Mouse (Mus musculus): ENCODE measurements around the gene Shc1.

Shc1 gene

DNA sequence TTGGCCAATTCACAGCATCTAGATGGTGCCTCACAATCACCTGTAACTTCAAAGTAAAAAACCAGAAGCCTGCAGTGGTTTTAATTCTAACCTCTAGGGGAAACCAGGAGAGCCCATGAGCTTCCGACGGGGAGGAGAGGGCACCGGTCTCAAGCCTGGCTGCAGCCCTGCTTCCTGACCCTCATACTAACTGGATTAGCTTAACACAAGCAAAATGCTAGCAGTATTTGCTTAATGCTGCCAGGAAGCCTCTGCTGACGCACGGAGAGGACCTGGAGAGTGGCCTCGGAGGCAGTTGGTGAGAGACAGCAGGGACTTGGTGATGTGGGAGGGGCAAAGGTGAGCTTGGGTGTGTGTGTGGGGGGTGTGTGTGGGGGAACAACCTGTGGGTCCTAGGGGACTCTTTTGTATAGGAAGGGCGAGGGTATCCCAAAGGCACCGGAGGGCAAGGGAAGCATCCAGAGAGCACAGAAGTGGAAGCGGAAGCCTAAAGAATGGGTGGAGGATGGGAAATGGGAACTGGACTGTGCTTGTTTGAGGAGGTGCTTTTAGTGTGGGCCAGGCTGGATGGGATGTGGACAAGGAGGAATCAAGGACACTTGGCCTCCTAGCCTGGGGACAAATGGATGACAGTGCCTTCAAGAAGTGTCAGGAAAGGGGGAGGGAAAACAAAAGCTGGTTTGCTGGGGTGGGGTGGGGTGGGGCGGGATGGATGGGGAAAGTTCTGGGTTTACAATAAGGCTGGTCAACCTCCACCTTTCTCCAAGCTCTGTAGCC is 36.3 kb downstream of the Shc1 start, which contains the start of gene Pmvk:
Gene Pmvk, plus strand, starts transcription at position 141 of the 777 bp plus-strand sequence.
- DNase-seq, result no peak

DNA sequence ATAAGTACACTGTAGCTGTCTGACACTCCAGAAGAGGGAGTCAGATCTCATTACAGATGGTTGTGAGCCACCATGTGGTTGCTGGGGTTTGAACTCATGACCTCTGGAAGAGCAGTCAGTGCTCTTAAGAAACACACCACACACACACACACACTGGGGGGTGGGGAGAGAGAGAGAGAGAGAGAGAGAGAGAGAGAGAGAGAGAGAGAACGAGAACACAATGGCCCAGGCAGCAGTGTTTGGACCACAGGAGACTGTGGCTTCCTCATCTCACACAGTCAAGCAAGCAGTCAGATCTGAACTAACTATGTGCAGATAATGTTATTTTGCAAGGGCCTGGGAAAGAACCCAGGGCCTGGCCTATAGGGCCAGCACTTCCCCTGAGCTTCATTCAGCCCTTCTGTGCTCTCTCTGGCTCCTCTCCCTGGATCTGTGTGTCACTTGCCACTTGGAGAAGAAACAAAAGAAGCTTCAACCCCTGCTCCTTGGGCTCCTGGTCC is 37.6 kb downstream of the Shc1 start:
- DNase-seq, result no peak

DNA sequence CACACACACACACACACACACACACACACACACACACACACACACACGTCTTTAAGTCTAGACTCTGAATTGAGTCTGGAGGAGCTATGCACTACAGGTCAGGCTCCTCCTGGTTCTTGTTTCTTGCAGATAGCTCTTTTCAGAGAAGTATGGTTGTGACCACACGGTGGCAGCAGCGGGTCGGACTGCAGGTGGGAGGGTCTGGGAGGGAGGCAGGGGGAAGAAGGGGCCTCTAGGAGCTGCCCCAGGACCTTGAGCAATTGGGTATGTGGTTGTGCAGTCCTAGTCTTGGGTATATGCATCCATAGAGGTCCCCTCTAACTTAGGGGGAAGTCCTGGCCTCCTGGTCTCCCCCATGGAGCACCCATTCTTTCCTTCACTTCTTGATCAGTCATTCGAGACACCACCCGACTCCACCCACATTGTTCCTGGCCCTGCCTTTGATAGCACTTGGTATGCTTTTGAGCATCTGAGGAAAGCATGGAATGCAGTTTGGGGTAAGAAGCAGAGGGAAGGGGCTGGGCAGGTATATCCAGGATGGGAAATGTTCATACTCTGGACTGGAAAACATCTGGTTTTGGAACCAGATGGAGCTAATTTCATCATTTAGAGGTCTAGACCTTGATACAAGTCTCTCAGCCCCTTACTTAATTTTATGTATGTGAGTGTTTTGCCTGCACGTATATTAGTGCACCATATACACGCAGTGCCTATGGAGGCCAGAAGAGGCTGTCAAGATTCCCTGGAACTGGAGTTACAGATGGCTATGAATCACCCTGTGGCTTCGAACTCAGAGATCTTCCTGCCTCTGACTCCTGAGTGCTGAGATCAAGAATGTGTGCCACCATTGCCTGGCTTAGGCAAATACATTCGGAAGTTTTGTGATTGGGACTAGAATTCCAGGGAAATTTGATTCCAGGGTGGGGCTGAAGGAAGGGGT is 38.8 kb downstream of the Shc1 start:
- DNase-seq, result peak; percentile 60 to 64

DNA sequence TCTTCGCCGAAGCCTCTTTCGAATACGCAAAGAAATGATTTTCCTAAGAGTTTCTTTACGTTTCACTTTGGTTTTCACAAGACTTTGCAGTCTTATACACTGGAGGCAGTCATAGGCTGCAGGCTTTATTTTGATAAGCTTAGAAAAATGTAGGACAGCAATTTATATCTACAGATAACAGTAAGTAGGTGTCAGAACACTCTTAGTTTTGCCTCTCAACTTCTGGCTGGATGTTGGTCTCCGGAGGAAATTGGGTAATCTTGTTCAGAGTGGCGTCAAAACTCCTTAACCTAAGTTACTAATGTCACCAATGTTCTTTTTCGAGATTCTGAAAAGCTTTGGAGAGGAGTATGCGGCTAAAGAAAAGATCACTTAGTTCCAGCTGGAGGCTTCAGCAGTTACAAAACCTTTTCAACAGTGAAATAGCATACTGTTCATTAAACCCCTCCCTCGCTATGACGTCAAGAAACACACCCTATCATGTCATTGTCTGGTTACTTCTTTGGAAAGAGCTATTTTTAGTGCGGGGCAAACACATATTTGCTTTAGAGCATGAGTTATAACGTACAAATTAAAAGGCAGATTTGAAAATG is 40.2 kb downstream of the Shc1 start:
- DNase-seq, result no peak

DNA sequence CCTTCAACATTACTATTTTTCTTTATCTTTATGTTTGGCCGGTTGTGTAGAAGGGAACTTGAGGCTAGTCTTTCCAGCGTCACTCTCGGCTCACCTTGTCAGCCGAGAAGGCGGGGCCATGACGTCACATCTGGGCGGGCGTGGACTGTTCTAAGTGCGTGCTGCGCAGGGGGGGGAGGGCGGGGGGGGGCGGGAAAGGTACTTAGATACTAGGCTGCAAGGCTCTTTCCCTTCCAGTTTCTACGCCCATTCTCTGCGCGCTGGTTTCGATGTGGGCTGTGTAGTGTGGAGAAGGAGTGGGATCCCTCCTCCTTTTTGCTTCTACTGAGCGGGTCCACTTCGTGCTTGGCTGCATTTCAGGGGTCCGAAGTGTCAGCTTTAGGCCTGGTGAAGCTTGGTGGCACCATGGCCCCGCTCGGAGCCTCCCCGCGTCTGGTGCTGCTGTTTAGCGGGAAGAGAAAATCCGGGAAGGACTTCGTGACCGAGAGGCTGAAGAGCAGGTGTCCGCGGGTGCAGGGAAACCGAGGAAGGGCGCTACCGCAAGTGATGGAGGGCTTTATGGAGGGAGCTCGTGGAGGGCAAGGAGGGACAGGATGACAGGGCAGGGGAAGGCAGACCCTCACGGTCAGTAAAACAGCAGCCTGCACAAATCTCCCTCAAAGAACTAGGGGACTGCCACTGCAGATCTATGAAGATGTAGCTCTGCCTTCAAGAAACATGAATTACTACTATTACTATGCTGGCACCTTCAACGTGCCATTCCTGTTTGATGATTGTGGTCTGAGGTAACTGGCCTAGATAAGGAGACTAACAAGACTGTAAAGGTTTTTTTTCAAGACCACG is 40.9 kb downstream of the Shc1 start:
- peak; percentile 91 to 93 for DNase-seq

DNA sequence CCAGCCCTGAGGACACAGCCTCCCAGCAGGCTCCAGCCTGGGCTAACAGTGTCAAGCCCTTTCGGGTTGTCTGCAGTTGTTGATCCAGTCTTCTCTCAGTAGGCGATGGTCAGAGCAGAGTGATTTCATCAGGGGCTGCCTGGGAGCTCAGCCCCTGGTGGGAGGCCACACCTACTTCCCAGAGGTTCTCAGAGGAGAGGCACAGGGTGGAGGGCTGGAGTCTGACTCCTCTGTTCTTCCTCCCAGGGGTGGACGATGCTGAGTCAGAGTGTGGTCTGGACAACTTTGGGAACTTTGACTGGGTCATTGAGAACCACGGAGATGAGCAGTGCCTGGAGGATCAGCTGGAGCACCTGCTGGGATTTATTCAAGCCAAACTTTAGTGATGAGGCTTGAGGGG is 50.0 kb downstream of the Shc1 start:
- DNase-seq, result no peak

DNA sequence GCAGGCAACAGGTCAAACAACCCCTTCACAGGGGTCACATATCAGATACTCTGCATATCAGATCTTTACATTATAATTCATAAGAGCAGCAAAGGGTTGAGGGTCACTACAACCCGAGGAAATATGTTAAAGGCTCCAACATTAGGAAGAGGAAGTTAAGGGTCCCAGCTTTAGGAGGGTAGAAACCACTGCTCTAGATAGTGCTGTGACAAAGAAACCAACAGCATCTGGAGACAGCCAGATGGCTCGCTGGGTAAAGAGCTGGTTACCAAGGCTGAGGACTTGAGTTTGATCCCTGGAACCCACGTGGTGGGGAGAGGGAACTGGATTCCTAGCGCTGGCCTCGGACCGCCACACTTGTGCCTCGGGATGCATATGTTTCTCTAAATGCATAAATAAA is 54.0 kb downstream of the Shc1 start:
- DNase-seq, result no peak

DNA sequence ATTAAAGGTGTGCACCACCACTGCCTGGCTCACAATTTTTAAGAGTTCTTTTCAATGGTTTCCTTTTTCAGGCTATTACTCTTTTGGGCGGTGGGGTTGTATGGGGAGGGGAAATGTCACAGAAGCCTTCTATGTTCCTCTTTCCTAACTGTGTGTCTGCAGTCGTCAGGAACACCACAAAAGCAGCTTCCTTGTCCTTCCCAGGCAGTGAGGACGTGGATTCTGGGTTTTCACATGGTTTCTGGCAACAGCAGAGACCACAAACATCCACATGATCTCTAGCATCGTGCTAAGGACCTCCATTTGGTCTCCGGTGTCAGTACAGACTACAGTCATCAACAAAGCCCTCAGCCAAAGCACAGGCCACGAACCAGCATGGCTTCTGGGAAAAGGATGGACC is 55.6 kb downstream of the Shc1 start:
- DNase-seq, result no peak

DNA sequence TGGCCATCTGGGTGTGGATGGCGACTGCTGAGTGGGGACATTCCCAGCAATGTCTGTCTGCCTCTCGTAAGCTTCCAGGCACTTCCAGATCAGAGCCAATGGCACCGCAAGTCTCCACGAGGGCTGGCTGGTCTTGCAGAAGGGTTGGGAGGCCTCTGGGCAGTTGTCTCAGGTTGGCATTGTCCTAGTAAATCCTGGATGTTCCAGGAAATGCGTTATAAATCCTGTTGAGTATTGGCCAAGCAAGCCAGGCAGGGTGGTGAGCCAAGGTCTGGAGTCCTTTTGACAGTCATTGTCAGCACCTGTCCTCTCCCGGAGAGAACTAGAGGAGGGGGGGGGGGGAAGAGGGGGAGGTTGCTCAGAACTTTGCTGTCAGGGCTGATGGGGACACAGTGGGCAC is 60.8 kb downstream of the Shc1 start:
- DNase-seq, result no peak
